Mouse (Mus musculus) ES-E14 (cell line): ENCODE results near the gene Thra.

Experiments
- CHD2 ChIP-seq: IDR thresholded peaks from 2 replicates; pipeline ENCODE4 v1.6.1; 2014; ENCODE audit warnings: mild to moderate bottlenecking, low read depth, low read length, inconsistent platforms
- HCFC1 ChIP-seq: IDR thresholded peaks from 2 replicates; pipeline ENCODE4 v1.6.1; 2012; ENCODE audit warnings: low read length, inconsistent platforms, borderline replicate concordance; ENCODE audit not compliant: insufficient read depth
- MAFK ChIP-seq: IDR thresholded peaks from 2 replicates; pipeline ENCODE4 v1.6.1; 2014; ENCODE audit warnings: mild to moderate bottlenecking, low read depth, low read length, inconsistent platforms; ENCODE audit not compliant: insufficient read depth
- ZC3H11A ChIP-seq: IDR thresholded peaks from 2 replicates; pipeline ENCODE4 v1.6.1; 2012; ENCODE audit warnings: low read depth, mild to moderate bottlenecking, inconsistent platforms, low read length, borderline replicate concordance
- ZNF384 ChIP-seq: IDR thresholded peaks from 2 replicates; pipeline ENCODE4 v1.6.1; 2012; ENCODE audit warnings: low read depth, low read length, inconsistent platforms

GRCm38 (mm10) chr11:98693746-98694145 is 46.7 kb upstream of the Thra start:
- TF ChIP-seq ZNF384 (no peak), CHD2 (no peak), MAFK (no peak), ZC3H11A (no peak), HCFC1 (no peak)
